Mouse (Mus musculus) embryonic facial prominence, embryonic 11.5 days (tissue): ENCODE measurements around the gene Krtap15. TPM values are rescaled to one million over a fixed set of nuclear protein-coding genes. Genes with fewer than 3 reads are reported as not detected.

Experiments used
- ATAC-seq: fragments of 200-750 bp; cut with Nextera tagmentation; replicated peaks from 2 replicates; pipeline ENCODE4 v1.8.0; 2017; ENCODE audit warnings: low read depth; ENCODE audit not compliant: insufficient number of reproducible peaks, low FRiP score, low TSS enrichment
- DNase-seq: peaks from one replicate; pipeline ENCODE4 v3.0.0-alpha.2; 2015; ENCODE audit warnings: low spot score
- H3K27ac ChIP-seq: fragments of 300-500 bp; sonication (generic); replicated peaks from 2 replicates; pipeline ENCODE4 v1.5.1; 2014; ENCODE audit warnings: mild to moderate bottlenecking, low read depth, low read length, control low read depth
- H3K27me3 ChIP-seq: fragments of 300-500 bp; sonication (generic); 2 replicates; pipeline ENCODE4 v1.6.1; 2014; ENCODE audit warnings: mild to moderate bottlenecking, low read length, moderate library complexity, mixed read lengths; ENCODE audit not compliant: control insufficient read depth, insufficient read depth
- H3K36me3 ChIP-seq: fragments of 300-500 bp; sonication (generic); replicated peaks from 2 replicates; pipeline ENCODE4 v1.6.1; 2014; ENCODE audit warnings: low read depth, mild to moderate bottlenecking, low read length, moderate library complexity, mixed read lengths; ENCODE audit not compliant: control insufficient read depth, insufficient read depth
- H3K4me1 ChIP-seq: fragments of 300-500 bp; sonication (generic); 2 replicates; pipeline ENCODE4 v1.6.1; 2014; ENCODE audit warnings: low read length, mixed read lengths; ENCODE audit not compliant: control insufficient read depth, insufficient read depth
- H3K4me2 ChIP-seq: fragments of 300-500 bp; sonication (generic); 2 replicates; pipeline ENCODE4 v1.6.1; 2014; ENCODE audit warnings: low read depth, mild to moderate bottlenecking, control low read depth, low read length, moderate library complexity
- H3K4me3 ChIP-seq: fragments of 300-500 bp; sonication (generic); 2 replicates; pipeline ENCODE4 v1.5.1; 2014; ENCODE audit warnings: low read depth, low read length, control low read depth
- H3K9ac ChIP-seq: fragments of 300-500 bp; sonication (generic); replicated peaks from 2 replicates; pipeline ENCODE4 v1.6.1; 2014; ENCODE audit warnings: mild to moderate bottlenecking, control low read depth, low read length
- H3K9me3 ChIP-seq: fragments of 300-500 bp; sonication (generic); replicated peaks from 2 replicates; pipeline ENCODE4 v1.6.1; 2016; ENCODE audit warnings: mild to moderate bottlenecking, low read length, inconsistent platforms, mixed read lengths; ENCODE audit not compliant: control insufficient read depth
- WGBS: fragments of 180-500 bp; shearing (Covaris S2); extraction: QIAGEN DNeasy Blood & Tissue Kit; methylation state at CpG from one replicate; pipeline ENCODE4 v1.1.7; 2014; 5-methylcytosine and 5-hydroxymethylcytosine counted together
- polyA plus RNA-seq: library from polyadenylated mRNA; unstranded; fragments of >200 nt; fragmentation: Nextera tagmentation; extraction: Ambion mirVana; gene quantifications from 2 replicates; pipeline ENCODE4 v1.2.1, GENCODE M21; 2014

Gene Krtap15
- polyA plus RNA-seq, 1 experiment from 2014 or later, result not detected

GRCm38 (mm10) chr16:88847363-88847762 is 27.3 kb downstream of the Krtap15 start:
- 97% methylated on average over 1 of the region's 1 CpGs for WGBS
- no peaks in the 10 kb centered on the region for H3K9me3 ChIP-seq
- no peaks in the 10 kb centered on the region for H3K4me1 ChIP-seq
- no peak overlapping the region for H3K4me3 ChIP-seq
- no peaks in the 10 kb centered on the region for H3K27me3 ChIP-seq
- H3K27ac ChIP-seq, result no peak overlapping the region
- H3K4me2 ChIP-seq, result no peak overlapping the region
- ATAC-seq (no peak), DNase-seq (no peak)
- H3K36me3 ChIP-seq, result no peaks in the 10 kb centered on the region
- no peak overlapping the region for H3K9ac ChIP-seq

- H3K36me3 ChIP-seq, result no peaks in the 10 kb centered on the region
- no peak overlapping the region for H3K9ac ChIP-seq
- H3K27me3 ChIP-seq, result no peaks in the 10 kb centered on the region
- H3K9me3 ChIP-seq, result no peaks in the 10 kb centered on the region
- 83% methylated on average over 4 of the region's 4 CpGs for WGBS
- no peaks in the 10 kb centered on the region for H3K4me1 ChIP-seq
- H3K4me3 ChIP-seq, result no peak overlapping the region
- no peak overlapping the region for H3K4me2 ChIP-seq
- H3K27ac ChIP-seq, result no peak overlapping the region
- ATAC-seq (no peak), DNase-seq (no peak)
Observed at GRCm38 (mm10) chr16:88848558-88848957, 28.5 kb downstream of the Krtap15 start.

DNA sequence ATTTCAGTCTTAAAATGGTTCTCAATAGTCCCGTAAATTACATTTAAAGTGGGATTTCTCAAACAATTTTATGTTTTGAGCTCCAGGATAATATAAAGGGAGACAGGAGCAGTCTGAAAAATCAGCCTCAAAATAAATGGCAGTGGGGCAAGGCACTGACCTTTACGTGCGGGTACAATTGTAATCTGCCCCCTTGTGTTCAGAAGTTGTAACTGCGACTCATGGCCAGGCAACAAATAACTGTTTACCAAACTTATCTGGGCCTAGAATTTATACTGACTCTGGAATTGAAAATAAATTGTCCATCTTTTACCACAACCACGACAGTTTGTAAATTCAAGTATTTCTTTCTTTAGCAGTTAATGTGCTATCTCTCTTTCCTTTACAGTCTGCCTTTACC is 31.4 kb downstream of the Krtap15 start:
- ATAC-seq, result no peak
- DNase-seq, result peak; percentile 60
- H3K27ac ChIP-seq, result no peak overlapping the region

DNA sequence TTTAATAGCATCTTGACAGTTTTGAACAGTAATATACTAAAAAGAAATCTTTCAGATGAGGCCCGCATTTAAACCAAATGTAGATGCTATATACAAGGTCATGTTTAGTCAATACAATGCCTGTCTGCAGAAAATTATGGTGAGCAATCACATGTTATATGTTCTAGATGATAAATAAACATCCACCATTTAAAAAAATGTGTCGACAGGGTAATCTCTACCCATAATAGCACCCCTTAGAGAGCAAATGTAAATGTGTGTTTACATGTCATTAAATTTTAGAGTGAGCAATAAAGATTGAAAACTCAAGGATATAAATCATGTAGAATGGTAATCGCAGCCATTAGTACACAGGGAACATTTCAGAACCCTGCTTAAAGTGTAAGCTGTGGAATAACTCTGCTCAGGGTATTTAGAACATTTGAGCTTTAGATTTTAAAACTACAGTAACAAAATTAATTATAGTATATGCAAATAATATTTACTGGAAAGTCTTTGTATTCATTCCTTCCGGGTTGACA is 44.9 kb downstream of the Krtap15 start:
- WGBS, result 91% methylated on average over 4 of the region's 4 CpGs
- no peaks in the 10 kb centered on the region for H3K27me3 ChIP-seq
- no peak overlapping the region for H3K4me3 ChIP-seq
- H3K4me1 ChIP-seq, result no peaks in the 10 kb centered on the region
- no peak for ATAC-seq
- H3K9ac ChIP-seq, result no peak overlapping the region
- no peak overlapping the region for H3K4me2 ChIP-seq
- H3K36me3 ChIP-seq, result no peaks in the 10 kb centered on the region
- no peak overlapping the region for H3K27ac ChIP-seq
- DNase-seq, result no peak
- H3K9me3 ChIP-seq, result no peaks in the 10 kb centered on the region

More for the DNA sequence above, 31.4 kb downstream of the Krtap15 start:
- Histone ChIP-seq H3K4me1 (no peaks in the 10 kb centered on the region), H3K9ac (no peak overlapping the region), H3K27me3 (no peaks in the 10 kb centered on the region), H3K36me3 (no peaks in the 10 kb centered on the region), H3K4me3 (no peak overlapping the region), H3K9me3 (no peaks in the 10 kb centered on the region), H3K4me2 (no peak overlapping the region)
- 14% methylated on average over 5 of the region's 5 CpGs for WGBS

DNA sequence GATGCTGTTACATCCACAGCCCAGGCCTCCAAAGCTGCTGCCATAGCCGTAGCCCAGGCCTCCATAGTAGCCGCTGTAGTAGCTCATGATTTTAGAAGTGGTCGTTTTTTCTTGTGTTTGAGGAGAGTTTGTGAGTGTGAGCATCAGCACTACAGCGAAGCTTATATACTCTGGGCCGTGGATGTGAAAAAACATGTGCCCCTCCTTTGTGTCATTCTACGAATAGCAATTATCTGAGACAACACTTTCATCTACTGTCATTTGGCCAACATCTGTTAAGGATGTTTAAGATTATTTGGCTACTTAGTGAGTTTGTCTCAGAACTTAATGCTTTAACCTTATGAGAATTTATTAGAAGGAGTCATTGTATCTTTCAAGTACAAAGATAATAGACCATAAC is 49.3 kb downstream of the Krtap15 start, which contains the start of gene Krtap19-1:
Krtap19-1 (minus strand) TSS at position 101 of the 400 bp plus-strand sequence.
- Histone ChIP-seq H3K4me3 (no peak within 1 kb of the TSS), H3K4me1 (no peaks in the 10 kb centered on the region), H3K9me3 (no peaks in the 10 kb centered on the region), H3K9ac (no peak within 1 kb of the TSS), H3K27me3 (no peaks in the 10 kb centered on the region), H3K36me3 (no peaks in the 10 kb centered on the region), H3K27ac (no peak within 1 kb of the TSS), H3K4me2 (no peak within 1 kb of the TSS)
- WGBS, result 87% methylated on average over 6 of the region's 6 CpGs
- DNase-seq (no peak), ATAC-seq (no peak)

- Histone ChIP-seq H3K27ac (no peak within 1 kb of the TSS), H3K27me3 (no peaks in the 10 kb centered on the region), H3K9me3 (no peaks in the 10 kb centered on the region), H3K4me1 (no peaks in the 10 kb centered on the region), H3K9ac (no peak within 1 kb of the TSS), H3K4me3 (no peak within 1 kb of the TSS), H3K36me3 (no peaks in the 10 kb centered on the region), H3K4me2 (no peak within 1 kb of the TSS)
- DNase-seq (no peak), ATAC-seq (no peak)
- 93% methylated on average over 3 of the region's 3 CpGs for WGBS
Observed at GRCm38 (mm10) chr16:88874169-88874568, 54.2 kb downstream of the Krtap15 start, which contains the start of gene Krtap19-2. Gene Krtap19-2, minus strand, starts transcription at chr16:88874269.

- H3K4me3 ChIP-seq, result no peak within 1 kb of the TSS
- H3K27me3 ChIP-seq, result no peaks in the 10 kb centered on the region
- no peaks in the 10 kb centered on the region for H3K9me3 ChIP-seq
- H3K27ac ChIP-seq, result no peak within 1 kb of the TSS
- WGBS, result 93% methylated on average over 2 of the region's 2 CpGs
- no peaks in the 10 kb centered on the region for H3K4me1 ChIP-seq
- no peak within 1 kb of the TSS for H3K9ac ChIP-seq
- H3K4me2 ChIP-seq, result no peak within 1 kb of the TSS
- no peaks in the 10 kb centered on the region for H3K36me3 ChIP-seq
- ATAC-seq (no peak), DNase-seq (no peak)
Observed at GRCm38 (mm10) chr16:88877938-88878337, 57.9 kb downstream of the Krtap15 start, which contains the start of gene Krtap19-3. Gene Krtap19-3, minus strand, starts transcription at chr16:88878038.
